Mouse (Mus musculus): ENCODE results near the gene Mrpl20. TPM values are rescaled to one million over a fixed set of nuclear protein-coding genes. Genes with fewer than 3 reads are reported as not detected.
A peak's percentile ranks its signal among the peaks of the same experiment; 100 is the strongest.
"Not testable (repeated sequence)": the region's sequence is repeated elsewhere in the genome, so short reads cannot be mapped to it uniquely, and the experiment has no call there.

Mrpl20 gene
- polyA plus RNA-seq, 1 experiment from 2014 or later = 245 TPM

DNA sequence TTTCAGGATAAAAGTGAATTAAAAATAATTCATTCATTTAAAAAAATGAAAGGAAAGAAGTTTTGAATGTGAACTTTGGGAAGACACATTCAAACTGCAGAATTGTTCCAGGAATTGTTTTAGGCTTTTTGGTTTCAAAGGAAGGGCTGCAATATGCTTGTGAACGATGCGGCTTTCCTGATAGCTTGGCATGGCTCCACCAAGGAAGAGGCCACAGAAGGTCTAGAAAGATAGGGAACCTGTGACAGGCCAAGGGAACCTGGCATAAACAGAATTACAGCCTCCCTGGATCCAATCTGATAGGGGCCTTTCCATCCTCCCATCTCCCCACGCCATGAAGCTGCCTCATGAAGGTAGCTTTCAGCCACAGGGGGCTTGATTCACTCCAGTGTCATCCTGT is 14.4 kb upstream of the Mrpl20 start:
- WGBS = 87% methylated on average over 3 of the region's 3 CpGs

DNA sequence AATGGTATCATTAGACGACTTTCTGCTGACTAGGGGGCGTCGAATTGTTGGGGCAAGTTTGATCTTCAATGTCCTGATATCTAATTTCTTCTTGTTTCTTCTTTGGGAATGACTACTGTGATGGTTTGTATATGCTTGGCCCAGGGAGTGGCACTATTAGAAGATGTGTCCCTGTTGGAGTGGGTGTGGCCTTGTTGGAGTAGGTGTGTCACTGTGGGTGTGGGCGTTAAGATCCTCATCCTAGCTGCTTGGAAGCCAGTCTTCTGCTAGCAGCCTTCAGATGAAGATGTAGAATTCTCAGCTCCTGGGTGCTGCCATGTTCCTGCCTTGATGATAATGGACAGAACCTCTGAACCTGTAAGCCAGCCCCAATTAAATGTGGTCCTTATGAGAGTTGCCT is 13.8 kb upstream of the Mrpl20 start:
- H3K36me3 ChIP-seq (ENCODE audit: control insufficient read depth, insufficient read depth, low read length) = not testable (repeated sequence)

More for the DNA sequence above, 14.4 kb upstream of the Mrpl20 start:
- Histone ChIP-seq H3K4me3 (ENCODE audit: low read depth, low read length) (no peak overlapping the region), H3K27me3 (ENCODE audit: control insufficient read depth, insufficient read depth, low read length) (no peaks in the 10 kb centered on the region), H3K4me2 (ENCODE audit: low read depth, severe bottlenecking) (no peak overlapping the region), H3K9me3 (ENCODE audit: control insufficient read depth, low read length) (no peaks in the 10 kb centered on the region), H3K4me1 (ENCODE audit: control insufficient read depth, insufficient read depth, low read length) (no peaks in the 10 kb centered on the region), H3K9ac (ENCODE audit: low read length) (no peak overlapping the region), H3K27ac (replicated peaks; ENCODE audit: low read depth, low read length) (no peak overlapping the region), H3K36me3 (ENCODE audit: control insufficient read depth, insufficient read depth, low read length) (no peaks in the 10 kb centered on the region)
- ATAC-seq (ENCODE audit: insufficient number of reproducible peaks, low FRiP score, low TSS enrichment, low read depth) (no peak), DNase-seq (ENCODE audit: low spot score) (no peak)

DNA sequence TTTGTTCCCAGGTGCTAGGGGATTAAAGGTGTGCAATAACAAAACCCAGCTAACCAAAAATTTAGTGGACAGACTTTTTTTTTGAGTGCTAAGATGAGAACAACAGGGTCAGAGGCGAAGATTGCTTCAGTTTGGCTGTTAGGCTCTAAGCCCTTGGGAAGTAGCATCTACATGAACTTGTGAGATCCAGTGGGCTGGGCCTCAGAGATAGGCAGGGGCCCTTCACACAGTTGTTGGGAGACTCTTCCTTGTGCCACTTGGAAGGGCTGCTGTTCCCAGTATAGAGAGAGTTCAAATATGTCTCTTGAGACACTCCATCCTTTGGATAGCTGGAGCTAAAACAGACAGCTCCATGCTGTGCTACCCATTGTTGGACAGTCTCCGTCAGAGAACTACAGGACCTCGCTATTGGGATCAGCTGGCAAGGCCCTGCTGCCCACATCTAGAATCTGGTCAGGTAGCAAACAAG is 12.6 kb upstream of the Mrpl20 start, which contains the start of gene Ankrd65:
Gene Ankrd65 (plus strand): TSS at position 419 of the 469 bp plus-strand sequence.
- 87% methylated on average over 3 of the region's 3 CpGs for WGBS
- Histone ChIP-seq H3K9me3 (ENCODE audit: control insufficient read depth, low read length) (no peaks in the 10 kb centered on the region), H3K4me1 (ENCODE audit: control insufficient read depth, insufficient read depth, low read length) (no peaks in the 10 kb centered on the region), H3K27me3 (ENCODE audit: control insufficient read depth, insufficient read depth, low read length) (no peaks in the 10 kb centered on the region), H3K4me3 (ENCODE audit: low read depth, low read length) (no peak within 1 kb of the TSS), H3K9ac (ENCODE audit: low read length) (no peak within 1 kb of the TSS; the same call in 1 of the 2 replicates), H3K4me2 (ENCODE audit: low read depth, severe bottlenecking) (no peak within 1 kb of the TSS), H3K36me3 (ENCODE audit: control insufficient read depth, insufficient read depth, low read length) (no peaks in the 10 kb centered on the region), H3K27ac (replicated peaks; ENCODE audit: low read depth, low read length) (no peak within 1 kb of the TSS)
- DNase-seq (ENCODE audit: low spot score) (no peak), ATAC-seq (ENCODE audit: insufficient number of reproducible peaks, low FRiP score, low TSS enrichment, low read depth) (no peak)

More for the DNA sequence above, 13.8 kb upstream of the Mrpl20 start:
- not testable (repeated sequence) for H3K9me3 ChIP-seq (ENCODE audit: control insufficient read depth, low read length); H3K4me3 ChIP-seq (ENCODE audit: low read depth, low read length); H3K27me3 ChIP-seq (ENCODE audit: control insufficient read depth, insufficient read depth, low read length); DNase-seq (ENCODE audit: low spot score); H3K4me2 ChIP-seq (ENCODE audit: low read depth, severe bottlenecking); H3K27ac ChIP-seq (replicated peaks; ENCODE audit: low read depth, low read length); H3K4me1 ChIP-seq (ENCODE audit: control insufficient read depth, insufficient read depth, low read length); H3K9ac ChIP-seq (ENCODE audit: low read length); ATAC-seq (ENCODE audit: insufficient number of reproducible peaks, low FRiP score, low TSS enrichment, low read depth)
- 75% methylated on average over 4 of the region's 4 CpGs for WGBS

DNA sequence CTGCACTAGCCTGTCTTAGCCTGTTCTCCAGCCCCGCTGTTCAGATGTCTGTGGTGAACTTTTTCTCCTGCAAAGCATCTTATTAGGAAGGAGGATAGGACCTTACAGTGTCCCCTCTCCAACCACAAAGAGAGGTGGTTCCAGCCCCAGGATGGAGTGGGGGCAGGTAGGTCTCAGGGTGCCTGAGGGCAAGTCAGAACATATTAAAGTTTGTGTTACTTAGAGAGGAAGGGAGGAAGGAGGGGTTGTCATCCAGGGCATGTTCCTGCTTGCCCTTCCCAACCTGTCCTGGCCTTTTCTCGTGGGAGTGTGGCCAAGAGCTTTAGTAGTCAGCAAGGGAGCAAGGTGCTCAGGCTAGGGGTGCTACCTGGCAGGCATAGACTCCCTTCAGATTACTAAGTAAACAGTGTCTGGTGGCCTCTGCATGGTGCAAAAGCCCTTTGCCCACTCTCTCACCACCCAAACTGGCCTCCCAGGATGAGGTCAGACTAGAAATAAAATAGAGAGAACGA is 12.0 kb upstream of the Mrpl20 start:
- Histone ChIP-seq H3K4me1 (ENCODE audit: control insufficient read depth, insufficient read depth, low read length) (no peaks in the 10 kb centered on the region), H3K4me3 (ENCODE audit: low read depth, low read length) (no peak overlapping the region), H3K9ac (ENCODE audit: low read length) (no peak overlapping the region; the same call in 1 of the 2 replicates), H3K27ac (replicated peaks; ENCODE audit: low read depth, low read length) (no peak overlapping the region), H3K27me3 (ENCODE audit: control insufficient read depth, insufficient read depth, low read length) (no peaks in the 10 kb centered on the region), H3K36me3 (ENCODE audit: control insufficient read depth, insufficient read depth, low read length) (no peaks in the 10 kb centered on the region), H3K4me2 (ENCODE audit: low read depth, severe bottlenecking) (no peak overlapping the region), H3K9me3 (ENCODE audit: control insufficient read depth, low read length) (no peaks in the 10 kb centered on the region)
- DNase-seq (ENCODE audit: low spot score) (no peak), ATAC-seq (ENCODE audit: insufficient number of reproducible peaks, low FRiP score, low TSS enrichment, low read depth) (no peak)
- WGBS = 61% methylated on average over 3 of the region's 3 CpGs

DNA sequence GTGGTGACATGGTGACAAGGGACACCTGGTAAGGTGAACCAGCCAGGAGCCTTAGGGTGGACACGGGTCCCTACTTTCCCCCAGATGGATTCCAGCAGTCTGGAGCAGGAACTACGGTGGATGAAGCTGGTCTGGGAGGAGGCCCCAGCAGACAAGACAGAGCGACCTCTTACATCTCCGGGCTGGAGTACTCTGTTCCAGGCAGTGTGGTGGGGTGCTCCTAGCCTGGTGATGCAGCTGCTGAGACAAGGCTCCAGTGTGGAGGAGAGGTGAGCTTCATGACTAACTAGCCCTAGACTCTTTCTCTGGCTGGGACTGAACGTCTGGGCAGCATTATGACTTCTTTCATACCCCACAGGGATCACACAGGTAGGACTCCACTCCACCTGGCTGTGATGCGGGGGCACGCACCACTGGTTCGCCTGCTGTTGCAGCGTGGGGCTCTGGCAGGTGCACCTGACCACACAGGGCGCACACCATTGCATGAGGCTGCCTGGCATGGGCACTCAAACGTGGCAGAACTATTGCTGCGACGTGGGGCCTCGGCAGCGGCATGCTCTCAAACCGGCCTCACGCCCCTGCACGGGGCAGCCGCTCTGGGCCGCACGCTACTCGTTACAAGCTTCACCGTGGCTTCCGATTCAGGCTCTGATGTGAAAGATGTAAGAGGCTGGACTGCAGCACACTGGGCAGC is 11.3 kb upstream of the Mrpl20 start:
- DNase-seq (ENCODE audit: low spot score) = no peak
- H3K9ac ChIP-seq (ENCODE audit: low read length) = no peak overlapping the region
- no peak overlapping the region for H3K27ac ChIP-seq (replicated peaks; ENCODE audit: low read depth, low read length)
- no peaks in the 10 kb centered on the region for H3K4me1 ChIP-seq (ENCODE audit: control insufficient read depth, insufficient read depth, low read length)
- no peak for ATAC-seq (ENCODE audit: insufficient number of reproducible peaks, low FRiP score, low TSS enrichment, low read depth)
- H3K4me2 ChIP-seq (ENCODE audit: low read depth, severe bottlenecking) = no peak overlapping the region
- H3K36me3 ChIP-seq (ENCODE audit: control insufficient read depth, insufficient read depth, low read length) = no peaks in the 10 kb centered on the region
- no peaks in the 10 kb centered on the region for H3K27me3 ChIP-seq (ENCODE audit: control insufficient read depth, insufficient read depth, low read length)
- no peak overlapping the region for H3K4me3 ChIP-seq (ENCODE audit: low read depth, low read length)
- 77% methylated on average over 24 of the region's 24 CpGs for WGBS
- H3K9me3 ChIP-seq (ENCODE audit: control insufficient read depth, low read length) = no peaks in the 10 kb centered on the region

DNA sequence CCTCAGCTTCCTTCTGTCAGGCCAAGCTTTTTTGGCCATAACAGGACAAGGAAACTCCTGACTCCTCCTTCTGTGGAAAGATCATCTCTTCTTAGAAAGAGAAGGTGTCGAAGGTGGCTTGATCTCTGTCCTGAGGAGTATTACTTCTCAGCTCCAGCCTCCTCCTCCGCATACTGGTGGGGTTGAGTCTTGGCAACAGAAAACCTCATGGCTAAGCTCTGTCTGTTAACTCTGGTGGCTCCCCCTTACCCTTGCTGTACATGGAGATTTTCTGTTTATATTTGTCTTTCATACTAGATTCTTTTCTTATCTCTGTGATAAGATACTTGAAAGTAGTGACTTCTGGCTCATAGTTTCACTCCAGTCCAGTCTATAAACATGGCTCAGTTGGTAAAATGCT is 8.9 kb upstream of the Mrpl20 start:
- no peak overlapping the region for H3K4me2 ChIP-seq (ENCODE audit: low read depth, severe bottlenecking)
- no peaks in the 10 kb centered on the region for H3K9me3 ChIP-seq (ENCODE audit: control insufficient read depth, low read length)
- no peak overlapping the region for H3K4me3 ChIP-seq (ENCODE audit: low read depth, low read length)
- no peak overlapping the region for H3K27ac ChIP-seq (replicated peaks; ENCODE audit: low read depth, low read length)
- WGBS = 79% methylated on average over 2 of the region's 2 CpGs
- no peak for ATAC-seq (ENCODE audit: insufficient number of reproducible peaks, low FRiP score, low TSS enrichment, low read depth)
- no peak overlapping the region for H3K9ac ChIP-seq (ENCODE audit: low read length)
- no peaks in the 10 kb centered on the region for H3K36me3 ChIP-seq (ENCODE audit: control insufficient read depth, insufficient read depth, low read length)
- DNase-seq (ENCODE audit: low spot score) = no peak
- no peaks in the 10 kb centered on the region for H3K4me1 ChIP-seq (ENCODE audit: control insufficient read depth, insufficient read depth, low read length)
- no peaks in the 10 kb centered on the region for H3K27me3 ChIP-seq (ENCODE audit: control insufficient read depth, insufficient read depth, low read length)

DNA sequence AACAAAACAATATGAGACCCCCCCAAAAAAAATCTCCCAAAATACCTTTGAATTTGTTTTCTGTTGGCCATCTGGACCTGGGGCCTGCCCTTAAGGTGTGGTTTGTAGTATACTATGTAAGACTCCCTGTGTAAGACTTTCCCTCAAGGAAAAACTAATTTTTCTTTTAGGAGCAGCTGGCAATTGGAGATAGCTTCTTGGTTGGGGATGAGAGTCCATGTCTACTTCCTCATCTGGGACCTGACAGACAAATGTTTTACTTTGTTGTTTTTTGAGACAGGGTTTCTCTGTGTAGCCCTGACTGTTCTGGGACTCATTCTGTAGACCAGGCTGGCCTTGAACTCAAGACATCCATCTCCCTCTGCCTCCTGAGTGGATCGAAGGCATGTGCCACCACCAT is 603 bp upstream of the Mrpl20 start:
- 100% methylated on average over 1 of the region's 1 CpGs for WGBS
- H3K4me3 ChIP-seq (ENCODE audit: low read depth, low read length) = no peak overlapping the region
- no peaks in the 10 kb centered on the region for H3K27me3 ChIP-seq (ENCODE audit: control insufficient read depth, insufficient read depth, low read length)
- H3K36me3 ChIP-seq (ENCODE audit: control insufficient read depth, insufficient read depth, low read length) = no peaks in the 10 kb centered on the region
- H3K9ac ChIP-seq (ENCODE audit: low read length) = no peak overlapping the region
- no peak overlapping the region for H3K27ac ChIP-seq (replicated peaks; ENCODE audit: low read depth, low read length)
- no peaks in the 10 kb centered on the region for H3K9me3 ChIP-seq (ENCODE audit: control insufficient read depth, low read length)
- H3K4me2 ChIP-seq (ENCODE audit: low read depth, severe bottlenecking) = no peak overlapping the region
- peaks cover 9% of the 10 kb centered on the region; the same call in 1 of the 2 replicates for H3K4me1 ChIP-seq (ENCODE audit: control insufficient read depth, insufficient read depth, low read length)
- no peak for ATAC-seq (ENCODE audit: insufficient number of reproducible peaks, low FRiP score, low TSS enrichment, low read depth)
- DNase-seq (ENCODE audit: low spot score) = no peak

DNA sequence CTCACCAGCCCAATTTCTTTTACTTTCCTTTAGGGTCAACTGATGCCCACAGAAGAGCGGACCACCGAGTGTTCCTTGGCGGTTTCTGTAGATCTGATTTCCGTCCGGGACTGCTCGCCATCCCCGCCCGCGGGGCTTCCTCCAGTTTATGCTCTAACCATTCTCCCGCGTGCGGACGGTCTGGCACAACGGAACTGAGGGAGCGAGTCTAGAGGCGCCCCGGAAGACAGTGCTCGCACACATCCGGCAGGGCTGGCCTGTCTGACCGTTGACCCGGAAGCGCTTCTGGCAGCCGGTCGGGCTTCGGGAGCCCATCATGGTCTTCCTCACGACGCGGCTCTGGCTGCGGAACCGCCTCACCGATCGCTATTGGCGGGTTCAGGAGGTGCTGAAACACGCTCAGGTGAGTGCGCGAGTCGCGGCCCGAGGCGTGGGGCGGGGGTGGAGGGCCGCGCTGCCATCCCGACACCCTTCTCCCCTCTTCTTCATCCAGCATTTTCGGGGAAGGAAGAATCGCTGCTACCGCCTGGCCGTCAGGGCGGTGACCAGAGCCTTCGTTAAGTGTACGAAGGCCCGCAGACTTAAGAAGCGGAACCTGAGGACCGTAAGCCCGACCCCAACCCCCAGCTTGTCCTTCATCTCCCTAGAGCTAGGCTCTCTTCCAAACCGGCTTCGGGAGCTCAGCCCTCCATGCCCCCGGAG is 813 bp downstream of the Mrpl20 start:
- H3K4me2 ChIP-seq (ENCODE audit: low read depth, severe bottlenecking) = peak overlapping the region; percentile 55
- H3K9me3 ChIP-seq (ENCODE audit: control insufficient read depth, low read length) = no peaks in the 10 kb centered on the region
- under 1% methylated on average over 56 of the region's 58 CpGs for WGBS
- H3K4me1 ChIP-seq (ENCODE audit: control insufficient read depth, insufficient read depth, low read length) = peaks cover 9% of the 10 kb centered on the region; the same call in 1 of the 2 replicates
- peak overlapping the region; percentile 82 for H3K4me3 ChIP-seq (ENCODE audit: low read depth, low read length)
- no peaks in the 10 kb centered on the region for H3K27me3 ChIP-seq (ENCODE audit: control insufficient read depth, insufficient read depth, low read length)
- H3K27ac ChIP-seq (replicated peaks; ENCODE audit: low read depth, low read length) = no peak overlapping the region
- ATAC-seq (ENCODE audit: insufficient number of reproducible peaks, low FRiP score, low TSS enrichment, low read depth) = peak; percentile 93
- H3K36me3 ChIP-seq (ENCODE audit: control insufficient read depth, insufficient read depth, low read length) = peaks cover 11% of the 10 kb centered on the region
- peak overlapping the region; percentile 74 for H3K9ac ChIP-seq (ENCODE audit: low read length)
- DNase-seq (ENCODE audit: low spot score) = peak; percentile 99
